Mouse (Mus musculus): ENCODE measurements around the gene Drc3. TPM values are rescaled to one million over a fixed set of nuclear protein-coding genes. Genes with fewer than 3 reads are reported as not detected.

Drc3 gene
- polyA plus RNA-seq (2012; rRNA removed) = 0.28 and 0.31 TPM in 2 replicates

DNA sequence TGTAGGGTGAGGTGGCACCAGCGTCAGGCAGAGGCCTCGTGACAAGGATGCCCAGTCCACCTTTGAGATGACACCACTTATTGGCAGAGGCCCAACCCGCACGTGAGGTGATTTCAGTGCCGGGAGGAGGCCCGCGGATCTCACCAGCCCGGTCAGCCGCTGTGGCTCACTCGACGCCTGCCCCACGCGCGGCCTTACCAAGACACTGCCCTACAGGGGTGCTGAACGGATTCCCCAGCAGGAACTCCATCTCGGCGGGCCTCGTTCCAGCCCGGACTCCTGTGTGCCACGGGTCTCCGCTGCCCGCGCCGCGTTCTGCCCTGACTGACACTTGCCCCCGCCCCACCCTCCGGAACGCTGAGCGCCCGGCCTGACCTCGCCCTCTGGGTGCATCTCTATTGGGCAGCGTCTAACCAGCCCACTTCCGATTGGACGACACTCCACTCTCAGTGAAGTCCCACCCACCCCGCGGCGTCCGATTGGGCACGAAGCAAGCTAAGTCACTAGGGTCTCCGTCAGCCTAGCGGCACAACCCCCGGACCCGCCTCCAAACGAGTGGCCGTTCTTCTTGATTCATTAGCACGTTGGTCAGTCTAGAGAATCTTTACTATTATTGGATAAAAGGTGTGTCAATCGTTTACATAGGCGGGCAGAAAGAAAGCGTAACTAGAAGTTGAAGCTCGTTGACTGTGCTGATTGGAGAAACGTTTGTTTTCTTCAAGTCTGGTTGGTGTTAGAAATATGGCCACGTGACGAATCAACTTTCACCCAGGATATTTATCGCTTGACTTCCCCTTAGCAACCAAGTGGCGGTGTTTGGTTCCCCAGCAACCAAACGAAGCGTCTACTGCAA, at the start of gene Drc3, which contains the start of gene Tom1l2:
Gene Drc3 (plus strand): TSS at position 771 of the 853 bp plus-strand sequence.
Gene Tom1l2 (minus strand): TSS at position 347 of the 853 bp plus-strand sequence.

DNA sequence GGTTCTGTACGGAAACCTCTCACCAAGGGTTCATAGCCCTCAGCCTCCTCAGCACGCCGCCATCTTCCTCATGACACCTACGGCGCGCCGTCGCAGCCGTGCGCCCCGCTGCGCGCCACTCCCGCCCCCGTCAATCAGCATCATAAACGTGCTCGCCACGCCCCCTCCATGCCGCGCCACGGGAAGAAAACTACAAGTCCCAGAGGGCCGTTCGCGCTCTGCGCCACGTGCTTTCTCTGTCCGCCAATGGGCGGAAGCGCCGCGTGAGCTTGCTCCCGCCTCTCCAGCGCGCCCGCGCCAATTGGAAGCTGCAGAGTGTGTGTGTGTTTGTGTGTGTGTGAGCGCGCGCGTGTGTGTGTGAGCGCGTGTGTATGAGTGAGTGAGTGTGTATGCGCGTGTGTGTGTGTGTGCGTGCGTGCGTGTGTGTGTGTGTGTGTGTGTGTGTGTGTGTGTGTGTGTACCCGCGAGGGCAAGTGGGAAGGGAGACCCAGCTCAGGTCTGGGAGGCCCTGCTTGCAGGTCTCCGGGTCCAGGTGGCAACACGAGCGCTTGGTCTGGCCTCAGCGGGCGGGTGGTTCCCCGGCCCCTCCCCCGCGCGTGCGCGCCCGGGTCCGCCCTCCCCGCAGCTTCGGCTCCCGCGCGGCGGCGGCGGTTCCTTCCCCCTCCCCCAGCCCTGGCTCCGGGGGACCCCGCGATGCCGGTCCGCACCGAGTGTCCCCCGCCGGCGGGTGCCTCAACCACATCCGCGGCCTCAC, 64.0 kb downstream of the Drc3 start, which contains the start of gene Gid4:
Gene Gid4 (plus strand): TSS at position 183 of the 754 bp plus-strand sequence.

DNA sequence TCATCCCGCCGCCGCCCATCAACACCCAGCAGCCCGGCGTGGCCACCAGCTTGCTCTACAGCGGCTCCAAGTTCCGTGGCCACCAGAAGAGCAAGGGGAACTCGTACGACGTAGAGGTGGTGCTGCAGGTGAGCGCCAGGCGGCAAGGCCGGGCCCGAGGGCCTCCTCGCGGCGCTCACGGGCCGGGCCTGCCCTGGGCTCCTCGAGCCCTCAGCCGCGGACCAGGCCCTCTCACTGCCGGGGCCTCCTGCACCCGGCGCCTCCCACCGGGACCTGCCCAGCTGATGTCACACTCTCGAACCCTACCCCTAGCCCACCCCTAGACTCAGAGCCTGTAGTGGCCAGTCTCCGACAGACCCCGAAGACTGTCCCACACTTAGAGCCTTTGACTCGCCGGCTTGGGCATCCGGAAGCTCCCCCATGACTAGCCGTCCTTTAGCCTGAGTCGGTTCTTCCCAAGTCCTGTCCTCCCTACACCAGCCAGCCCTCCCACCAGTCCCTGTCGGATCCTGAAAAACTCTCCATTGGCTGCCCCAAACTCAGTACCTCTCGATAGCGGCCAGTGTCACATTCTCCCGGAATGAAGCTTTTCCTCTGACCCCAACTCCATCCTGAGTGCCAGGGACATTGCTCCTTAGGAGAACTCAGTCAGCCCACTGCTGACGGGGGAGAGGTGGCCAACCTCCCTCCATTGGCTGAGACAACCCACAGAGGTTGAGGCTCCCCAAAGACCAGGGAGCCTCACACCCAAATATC, 64.8 kb downstream of the Drc3 start, which contains the start of gene Atpaf2:
Gene Atpaf2 (minus strand): TSS at position 741 of the 756 bp plus-strand sequence.

Other genes with a start within 250 kb of the Drc3 start
- gene Rai1, start 248.3 kb upstream of the Drc3 start, polyA plus RNA-seq (2012; rRNA removed) = 6.2 and 7.1 TPM in 2 replicates
- gene Srebf1, start 130.7 kb upstream of the Drc3 start, polyA plus RNA-seq (2012; rRNA removed) = 33.8 and 33.9 TPM in 2 replicates
- gene Tom1l2, start 424 bp upstream of the Drc3 start, polyA plus RNA-seq (2012; rRNA removed) = 4.8 and 5.0 TPM in 2 replicates
- 6.1 and 6.6 TPM in 2 replicates for gene Gid4, start 63.8 kb downstream of the Drc3 start, polyA plus RNA-seq (2012; rRNA removed)
- 18.1 and 20.1 TPM in 2 replicates for gene Atpaf2, start 65.1 kb downstream of the Drc3 start, polyA plus RNA-seq (2012; rRNA removed)
- 20.7 and 24.3 TPM in 2 replicates for gene Drg2, start 101.3 kb downstream of the Drc3 start, polyA plus RNA-seq (2012; rRNA removed)
- 0.54 and 0.60 TPM in 2 replicates for gene Myo15, start 116.0 kb downstream of the Drc3 start, polyA plus RNA-seq (2012; rRNA removed)
- 6.9 and 8.4 TPM in 2 replicates for gene Alkbh5, start 183.1 kb downstream of the Drc3 start, polyA plus RNA-seq (2012; rRNA removed)

Measured in liver, embryonic 14 days (tissue).